Mouse (Mus musculus): ENCODE results near the gene Spn.

Spn gene

GRCm38 (mm10) chr7:127146267-127146603 is 8.6 kb upstream of the Spn start:
- no peak for TF ChIP-seq GATA4 (IDR thresholded peaks at IDR 0.05; ENCODE audit: insufficient replicate concordance, low read length)

- TF ChIP-seq GATA4 (IDR thresholded peaks at IDR 0.05; ENCODE audit: insufficient replicate concordance, low read length): no peak
Measured at GRCm38 (mm10) chr7:127145387-127146266, 8.0 kb upstream of the Spn start.

GRCm38 (mm10) chr7:127144412-127144811 is 6.8 kb upstream of the Spn start:
- TF ChIP-seq GATA4 (IDR thresholded peaks at IDR 0.05; ENCODE audit: insufficient replicate concordance, low read length): no peak

- TF ChIP-seq GATA4 (IDR thresholded peaks at IDR 0.05; ENCODE audit: insufficient replicate concordance, low read length): no peak
Measured at GRCm38 (mm10) chr7:127142666-127143065, 5.0 kb upstream of the Spn start.

GRCm38 (mm10) chr7:127142214-127142613 is 4.6 kb upstream of the Spn start:
- no peak for TF ChIP-seq GATA4 (IDR thresholded peaks at IDR 0.05; ENCODE audit: insufficient replicate concordance, low read length)

GRCm38 (mm10) chr7:127140623-127141404 is 3.2 kb upstream of the Spn start:
- no peak for TF ChIP-seq GATA4 (IDR thresholded peaks at IDR 0.05; ENCODE audit: insufficient replicate concordance, low read length)

- TF ChIP-seq GATA4 (IDR thresholded peaks at IDR 0.05; ENCODE audit: insufficient replicate concordance, low read length): no peak
Measured at GRCm38 (mm10) chr7:127139562-127139961, 1.9 kb upstream of the Spn start.

- no peak for TF ChIP-seq GATA4 (IDR thresholded peaks at IDR 0.05; ENCODE audit: insufficient replicate concordance, low read length)
Measured at GRCm38 (mm10) chr7:127139100-127139499, 1.5 kb upstream of the Spn start.

- TF ChIP-seq GATA4 (IDR thresholded peaks at IDR 0.05; ENCODE audit: insufficient replicate concordance, low read length): no peak
Measured at GRCm38 (mm10) chr7:127136181-127137071, 1.2 kb downstream of the Spn start.

GRCm38 (mm10) chr7:127134821-127135447 is 2.7 kb downstream of the Spn start:
- no peak for TF ChIP-seq GATA4 (IDR thresholded peaks at IDR 0.05; ENCODE audit: insufficient replicate concordance, low read length)

GRCm38 (mm10) chr7:127133125-127133524 is 4.5 kb downstream of the Spn start:
- no peak for TF ChIP-seq GATA4 (IDR thresholded peaks at IDR 0.05; ENCODE audit: insufficient replicate concordance, low read length)

- no peak for TF ChIP-seq GATA4 (IDR thresholded peaks at IDR 0.05; ENCODE audit: insufficient replicate concordance, low read length)
Measured at GRCm38 (mm10) chr7:127129638-127130037, 8.0 kb downstream of the Spn start.

GRCm38 (mm10) chr7:127121911-127122270 is 15.7 kb downstream of the Spn start, which contains the start of gene Qprt:
Qprt (minus strand) TSS chr7:127122226.
- no peak for TF ChIP-seq GATA4 (IDR thresholded peaks at IDR 0.05; ENCODE audit: insufficient replicate concordance, low read length)

GRCm38 (mm10) chr7:127121061-127121910 is 16.3 kb downstream of the Spn start:
- no peak for TF ChIP-seq GATA4 (IDR thresholded peaks at IDR 0.05; ENCODE audit: insufficient replicate concordance, low read length)

Measured in liver, adult (tissue).